Mouse (Mus musculus): ENCODE data around the gene D5Ertd577e. TPM values are rescaled to one million over a fixed set of nuclear protein-coding genes. Genes with fewer than 3 reads are reported as not detected.

The D5Ertd577e gene
- not detected for polyA plus RNA-seq (2017; shearing (Covaris generic))

GRCm38 (mm10) chr5:95456506-95456905 is at the start of gene D5Ertd577e:
D5Ertd577e (plus strand) TSS chr5:95456806.

DNA sequence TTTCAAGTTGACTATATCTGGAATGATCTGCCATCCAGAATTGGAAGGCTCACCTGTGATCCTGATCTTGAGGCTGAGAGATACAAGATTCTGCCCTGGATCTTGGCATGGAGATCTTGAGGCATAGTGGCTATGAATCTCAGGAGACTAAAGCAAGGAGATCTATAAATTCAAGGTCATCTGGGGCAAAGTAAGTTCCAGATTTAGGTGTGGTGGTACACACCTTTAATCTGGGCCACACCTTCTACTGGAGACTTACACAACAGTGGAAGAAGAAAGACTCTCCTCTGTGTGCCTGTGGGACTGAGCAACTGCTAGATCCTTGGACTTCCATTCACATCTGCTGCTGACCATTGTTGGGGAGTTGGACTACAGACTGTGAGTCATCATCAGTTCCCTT is 53.9 kb downstream of the D5Ertd577e start, which contains the start of gene Gm3286:
Gm3286 (plus strand) TSS at position 301 of the 400 bp plus-strand sequence.

Other genes with a start within 250 kb of the D5Ertd577e start
- not detected for gene Gm10424, start 184.0 kb upstream of the D5Ertd577e start, polyA plus RNA-seq (2017; shearing (Covaris generic))
- not detected for gene Gm3259, start 150.9 kb upstream of the D5Ertd577e start, polyA plus RNA-seq (2017; shearing (Covaris generic))
- not detected for gene Gm3286, start 54.0 kb downstream of the D5Ertd577e start, polyA plus RNA-seq (2017; shearing (Covaris generic))
- gene Gm7971, start 138.1 kb downstream of the D5Ertd577e start, polyA plus RNA-seq (2017; shearing (Covaris generic)): not detected